Mouse (Mus musculus) left cerebral cortex, adult 9 months (tissue): Measurements from ENCODE around the gene Kcna2.
A peak's percentile ranks its signal among the peaks of the same experiment; 100 is the strongest.

ENCODE experiments used
- DNase-seq, 2 experiments: peaks; one replicate each; pipeline ENCODE4 v3.0.0; 2022; ENCODE audit warnings: low spot score in 2 of 2

Kcna2 gene

GRCm38 (mm10) chr3:107100811-107101455 lies at the start of gene Kcna2:
Gene Kcna2 (plus strand): TSS chr3:107101146.
- no peak for DNase-seq

GRCm38 (mm10) chr3:107061468-107061867 lies 39.5 kb upstream of the Kcna2 start:
- no peak for DNase-seq

GRCm38 (mm10) chr3:107062771-107063170 lies 38.2 kb upstream of the Kcna2 start:
- peak in 1 of 2 experiments; percentile 55 for DNase-seq

DNA sequence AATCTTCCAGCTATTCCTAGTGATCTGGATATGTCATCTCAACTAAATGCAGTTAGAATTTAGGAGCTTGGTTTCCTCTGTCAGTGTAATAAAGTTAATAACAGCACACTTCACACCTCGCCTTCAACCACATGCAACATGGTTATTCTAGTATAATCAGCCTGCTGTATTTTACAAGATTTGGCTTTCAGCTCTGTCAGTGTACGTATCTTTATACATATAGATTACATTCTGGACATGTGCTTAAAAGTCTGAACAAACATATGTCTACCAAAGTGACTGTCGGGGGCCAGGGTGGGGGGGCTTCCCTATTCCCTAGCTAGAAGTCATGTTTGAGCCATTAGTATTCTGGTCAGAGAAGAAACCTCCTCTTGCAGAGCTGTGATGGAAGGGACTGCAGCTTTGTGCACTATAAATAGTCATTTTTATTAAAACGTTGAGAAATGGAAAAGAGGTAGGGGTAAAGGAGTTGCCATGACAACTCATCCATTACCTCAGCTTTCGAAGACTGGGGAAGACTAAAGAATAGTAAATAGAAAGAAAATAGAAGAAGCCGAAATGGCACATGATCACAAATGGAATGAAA lies 35.3 kb upstream of the Kcna2 start:
- no peak for DNase-seq

- DNase-seq, result no peak
Measured at GRCm38 (mm10) chr3:107066165-107066850, 34.6 kb upstream of the Kcna2 start.

DNA sequence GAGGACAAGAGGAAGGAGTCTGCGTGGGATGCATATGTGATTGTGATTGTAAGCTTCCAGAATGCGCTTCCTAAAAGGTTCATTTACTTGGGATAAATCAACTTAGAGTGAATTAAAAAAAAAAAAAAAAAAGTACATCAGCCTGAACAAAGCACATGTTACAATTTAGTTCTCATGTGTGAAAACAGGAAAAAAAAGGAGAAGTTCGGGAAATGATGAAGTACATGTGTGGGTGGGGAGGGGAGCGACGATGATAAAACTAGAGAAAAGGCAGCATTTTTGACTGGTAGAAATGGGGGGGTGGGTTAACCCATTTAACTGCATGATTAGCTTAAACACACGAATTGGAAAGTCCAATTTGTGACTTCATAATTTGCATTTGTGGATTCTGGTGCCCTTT lies 33.7 kb upstream of the Kcna2 start:
- no peak for DNase-seq

DNA sequence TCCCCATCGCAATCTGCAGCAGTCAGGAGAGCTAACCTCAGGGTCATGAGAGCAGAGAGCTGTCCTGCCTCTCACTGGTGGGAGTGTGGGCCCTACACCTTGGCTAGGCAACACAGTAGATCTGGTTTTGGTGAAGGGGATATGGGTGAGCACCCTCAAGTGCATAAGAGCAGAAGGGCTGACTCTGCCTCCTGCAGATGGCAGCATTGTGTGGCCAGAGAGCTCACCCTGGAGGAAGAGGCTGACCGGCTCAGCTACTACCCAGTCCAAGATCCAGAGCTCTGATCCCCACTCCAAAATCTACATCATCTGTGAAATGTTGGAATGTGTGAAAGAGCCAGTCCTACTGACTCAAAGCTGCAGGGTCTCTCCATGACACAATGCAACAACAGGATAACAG lies 27.1 kb upstream of the Kcna2 start:
- no peak for DNase-seq

DNA sequence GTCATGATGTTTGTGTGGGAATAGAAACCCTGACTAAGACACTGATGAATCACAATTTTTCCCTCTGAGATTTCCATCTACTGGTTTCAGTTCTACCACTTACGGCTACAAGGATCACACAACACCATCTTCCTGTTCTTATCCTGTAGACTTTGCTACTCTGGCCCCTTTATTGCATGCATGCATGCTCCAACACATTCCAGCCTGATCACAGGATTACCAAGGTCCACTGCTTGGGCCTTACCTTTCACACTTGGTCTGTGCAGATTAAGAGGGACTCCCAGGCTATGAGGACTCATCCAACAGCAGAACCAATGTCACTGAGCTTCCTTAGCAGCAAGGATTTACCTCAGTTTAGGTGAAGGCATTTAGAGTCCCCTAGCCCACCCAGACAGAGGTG lies 25.2 kb upstream of the Kcna2 start:
- no peak for DNase-seq

DNA sequence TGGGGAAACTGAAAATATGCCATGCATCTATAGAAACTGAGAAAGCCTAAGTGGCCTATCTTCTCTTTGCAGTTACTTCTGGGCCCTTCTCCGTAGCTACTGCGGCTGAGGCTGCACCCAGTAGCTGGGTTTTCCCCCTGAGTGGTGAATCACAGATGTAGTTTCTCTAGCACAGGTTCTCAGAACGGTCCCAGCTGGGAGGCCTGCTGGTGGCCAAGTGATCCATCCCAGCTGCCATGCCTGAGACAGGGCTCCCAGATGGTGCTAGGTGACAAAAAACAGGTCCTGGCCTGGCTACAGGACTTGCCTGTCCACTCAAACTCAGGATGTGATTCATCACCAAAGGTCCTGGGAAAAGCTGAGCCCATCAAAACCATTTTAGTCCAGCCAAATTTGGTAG lies 24.3 kb upstream of the Kcna2 start:
- no peak for DNase-seq

DNA sequence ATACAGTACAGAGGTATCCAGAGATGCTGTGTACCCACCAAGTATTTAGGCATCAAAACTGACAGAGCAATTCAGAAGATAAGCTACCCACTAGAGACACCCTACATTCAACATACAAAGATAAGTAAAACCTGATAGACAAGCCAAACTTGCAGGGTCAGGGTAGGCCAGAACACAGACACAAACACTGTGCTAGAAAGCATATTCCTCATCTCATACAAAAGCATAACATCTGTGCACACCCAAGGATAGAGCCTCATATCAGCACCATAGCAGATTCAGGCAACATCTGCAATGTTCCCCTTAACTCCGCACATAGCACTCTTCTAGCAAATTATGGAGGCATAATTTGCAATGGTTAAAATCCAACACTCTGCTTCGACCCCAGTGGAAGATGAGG lies 23.8 kb upstream of the Kcna2 start:
- no peak for DNase-seq

DNA sequence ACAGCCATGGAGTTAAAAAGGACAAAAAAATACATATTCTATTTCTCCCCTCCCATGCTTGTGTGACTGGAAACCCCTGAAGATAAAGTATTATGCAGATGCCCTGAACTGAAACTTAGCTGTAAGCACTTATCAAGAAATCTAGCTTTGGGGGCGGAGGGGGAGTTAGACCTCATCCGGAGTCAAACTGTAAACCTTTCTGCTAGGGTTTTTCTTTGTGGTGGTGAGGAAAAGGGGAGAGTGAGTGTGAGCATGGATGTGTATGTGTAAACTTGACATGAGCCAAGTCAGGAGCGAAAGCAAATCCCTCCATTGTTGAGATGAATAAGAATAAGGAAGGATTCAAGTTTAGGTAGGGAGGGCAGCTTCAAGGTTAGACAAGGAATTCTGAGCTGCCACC lies 20.1 kb upstream of the Kcna2 start:
- no peak for DNase-seq

GRCm38 (mm10) chr3:107081227-107081626 lies 19.7 kb upstream of the Kcna2 start:
- DNase-seq, result no peak

GRCm38 (mm10) chr3:107084586-107084985 lies 16.4 kb upstream of the Kcna2 start:
- no peak for DNase-seq

DNA sequence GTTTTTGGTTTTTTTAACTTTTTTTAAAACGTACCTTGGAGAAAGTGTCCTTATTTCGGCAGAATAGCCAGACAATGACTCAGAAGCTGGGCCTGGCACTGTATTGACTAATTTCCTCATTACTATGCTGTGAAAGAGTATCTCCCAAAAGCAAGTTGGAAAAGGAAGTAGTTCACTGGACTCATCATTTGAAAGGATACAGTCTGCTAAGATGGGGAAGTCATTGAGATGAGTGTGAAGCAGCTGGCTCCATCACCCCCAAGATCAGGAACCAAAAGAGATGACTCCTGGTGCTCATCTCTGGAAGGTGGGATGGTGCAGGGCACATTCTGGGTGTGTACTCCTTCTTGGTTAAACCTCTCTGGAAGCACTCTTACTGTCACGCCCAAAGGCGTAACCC lies 13.5 kb upstream of the Kcna2 start:
- DNase-seq, result no peak

GRCm38 (mm10) chr3:107088820-107089219 lies 12.1 kb upstream of the Kcna2 start:
- DNase-seq, result no peak

DNA sequence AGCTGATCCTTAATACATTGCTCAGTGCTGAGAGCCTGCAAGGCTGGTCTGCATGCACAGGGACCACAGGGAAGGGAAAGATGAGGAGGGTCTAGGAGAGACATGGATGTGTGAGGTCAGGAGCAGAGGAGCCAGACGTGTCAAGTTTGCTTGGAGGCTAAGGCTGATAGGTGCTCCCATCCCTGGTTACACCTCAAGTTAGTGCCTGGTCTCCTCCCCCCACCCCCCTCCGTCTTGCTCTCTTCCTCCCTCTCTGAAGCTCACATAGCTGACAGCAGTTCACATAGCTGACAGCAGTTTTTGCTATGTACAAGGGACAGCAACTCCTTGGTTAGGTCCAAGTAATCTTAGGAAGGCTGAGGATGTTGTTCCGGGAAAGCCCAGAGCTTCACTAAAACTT lies 11.5 kb upstream of the Kcna2 start:
- DNase-seq, result no peak

DNA sequence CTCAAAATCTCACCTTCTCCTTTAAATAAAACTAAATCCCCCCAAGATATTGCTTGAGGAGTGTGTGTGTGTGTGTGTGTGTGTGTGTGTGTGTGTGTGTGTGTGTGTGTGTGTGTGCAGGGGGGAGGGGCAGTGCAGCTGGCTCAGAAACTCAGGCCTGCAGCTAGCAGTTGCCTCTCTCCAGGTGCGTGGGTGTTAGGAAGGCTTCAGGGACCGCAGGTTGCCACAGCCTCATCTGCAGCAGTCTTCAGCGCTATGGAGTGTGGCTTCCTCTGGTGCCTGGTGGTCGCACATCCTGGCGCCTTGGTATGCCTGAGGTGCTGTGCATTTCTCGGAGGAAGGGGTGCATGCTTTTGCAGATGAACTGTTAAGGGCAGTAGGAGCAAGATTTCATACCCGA lies 10.9 kb upstream of the Kcna2 start:
- no peak for DNase-seq

DNA sequence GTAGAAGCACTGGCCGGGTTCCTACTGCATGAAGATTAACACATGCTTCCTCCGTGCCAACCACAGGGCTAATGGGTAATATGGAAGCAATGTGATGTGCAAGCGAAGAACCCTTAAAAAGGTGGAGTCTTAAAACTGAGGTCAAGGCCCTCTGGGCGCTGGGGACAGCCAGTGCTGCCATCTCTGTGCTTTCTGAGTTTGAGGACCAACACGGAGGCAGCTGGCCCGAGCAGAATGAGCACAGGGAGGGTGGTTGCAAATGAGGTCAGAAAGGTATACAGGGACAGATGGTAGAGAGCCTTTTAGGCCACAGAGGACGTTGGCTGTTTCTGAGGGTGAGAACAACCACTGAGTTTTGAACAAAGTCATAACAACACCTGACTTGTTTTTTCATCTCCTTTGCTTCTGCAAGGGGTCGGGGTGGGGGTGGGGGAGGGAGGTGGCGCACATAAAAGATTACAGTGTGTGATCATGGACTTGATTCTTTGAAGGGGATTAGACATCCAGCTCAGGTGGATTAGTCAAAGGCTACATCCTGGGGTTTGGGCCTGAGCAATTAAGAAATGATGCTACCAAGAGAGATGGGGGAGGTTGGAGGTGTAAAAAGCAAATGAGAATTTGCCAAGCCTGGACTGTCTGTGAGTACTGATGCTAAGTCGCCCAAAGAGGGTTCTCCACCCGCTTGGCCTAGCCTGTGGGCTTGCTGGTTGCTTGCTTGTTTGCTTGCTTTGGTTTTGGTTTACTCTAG lies 10.4 kb upstream of the Kcna2 start:
- DNase-seq, result no peak

GRCm38 (mm10) chr3:107094028-107094427 lies 6.9 kb upstream of the Kcna2 start:
- DNase-seq, result peak in 1 of 2 experiments; percentile 67

GRCm38 (mm10) chr3:107096269-107096731 lies 4.6 kb upstream of the Kcna2 start:
- DNase-seq, result no peak

- no peak for DNase-seq
Measured at GRCm38 (mm10) chr3:107099866-107100265, 1.1 kb upstream of the Kcna2 start.

GRCm38 (mm10) chr3:107101456-107101786 lies 475 bp downstream of the Kcna2 start:
- DNase-seq, result peak in 1 of 2 experiments; percentile 55
